Mouse (Mus musculus) stomach, postnatal 0 days (tissue): ENCODE data around the gene Babam2. TPM values are rescaled to one million over a fixed set of nuclear protein-coding genes. Genes with fewer than 3 reads are reported as not detected.

Source experiments
- ATAC-seq: fragments of 200-750 bp; cut with Nextera tagmentation; 2 replicates; pipeline ENCODE4 v1.8.0; 2017; ENCODE audit not compliant: low FRiP score, low TSS enrichment
- DNase-seq: peaks from one replicate; pipeline ENCODE4 v3.0.0-alpha.2; 2016; ENCODE audit warnings: low spot score
- H3K27ac ChIP-seq: fragments of 300-500 bp; sonication (generic); replicated peaks from 2 replicates; pipeline ENCODE4 v1.5.1; 2014; ENCODE audit warnings: mild to moderate bottlenecking, control low read depth
- H3K27me3 ChIP-seq: fragments of 300-500 bp; sonication (generic); 2 replicates; pipeline ENCODE4 v1.6.1; 2014; ENCODE audit warnings: low read length; ENCODE audit not compliant: control insufficient read depth, insufficient read depth
- H3K36me3 ChIP-seq: fragments of 300-500 bp; sonication (generic); 2 replicates; pipeline ENCODE4 v1.6.1; 2014; ENCODE audit warnings: low read length, mixed read lengths; ENCODE audit not compliant: control insufficient read depth, insufficient read depth
- H3K4me1 ChIP-seq: fragments of 300-500 bp; sonication (generic); replicated peaks from 2 replicates; pipeline ENCODE4 v1.6.1; 2014; ENCODE audit warnings: antibody characterized with exemption; ENCODE audit not compliant: control insufficient read depth, insufficient read depth
- H3K4me2 ChIP-seq: fragments of 300-500 bp; sonication (generic); replicated peaks from 2 replicates; pipeline ENCODE4 v1.6.1; 2014; ENCODE audit warnings: low read depth, mild to moderate bottlenecking, control low read depth, moderate library complexity
- H3K4me3 ChIP-seq: fragments of 300-500 bp; sonication (generic); 2 replicates; pipeline ENCODE4 v1.5.1; 2014; ENCODE audit warnings: low read depth, low read length, control low read depth
- H3K9ac ChIP-seq: fragments of 300-500 bp; sonication (generic); 2 replicates; pipeline ENCODE4 v1.6.1; 2014; ENCODE audit warnings: mild to moderate bottlenecking, low read length, control low read depth, mixed read lengths
- H3K9me3 ChIP-seq: fragments of 300-500 bp; sonication (generic); 2 replicates; pipeline ENCODE4 v1.6.1; 2016; ENCODE audit warnings: low read length; ENCODE audit not compliant: control insufficient read depth
- CTCF ChIP-seq: IDR thresholded peaks from 2 replicates; pipeline ENCODE4 v1.5.1; 2016; ENCODE audit warnings: antibody characterized with exemption, low read depth, mild to moderate bottlenecking, moderate library complexity
- EP300 ChIP-seq: optimal IDR thresholded peaks from 2 replicates; pipeline ENCODE3; 2016; ENCODE audit warnings: antibody characterized with exemption
- WGBS: fragments of 180-500 bp; shearing (Covaris S2); extraction: QIAGEN DNeasy Blood & Tissue Kit; methylation state at CpG from one replicate; pipeline ENCODE4 v1.1.7; 2014; 5-methylcytosine and 5-hydroxymethylcytosine counted together
- polyA plus RNA-seq: library from polyadenylated mRNA; unstranded; fragments of >200 nt; fragmentation: Nextera tagmentation; extraction: Ambion mirVana; gene quantifications from 2 replicates; pipeline ENCODE4 v1.2.1, GENCODE M21; 2015

Gene Babam2
- polyA plus RNA-seq, 1 experiment from 2014 or later: 44.9 TPM

GRCm38 (mm10) chr5:31882297-31882696, 184.8 kb downstream of the Babam2 start:
- H3K4me1 ChIP-seq: peaks cover 6% of the 10 kb centered on the region; the same call in 1 of the 2 replicates
- TF ChIP-seq CTCF (no peak), EP300 (peak; percentile 6)
- no peak overlapping the region for H3K4me2 ChIP-seq
- 18% methylated on average over 3 of the region's 3 CpGs for WGBS
- H3K9ac ChIP-seq: no peak overlapping the region
- no peaks in the 10 kb centered on the region for H3K27me3 ChIP-seq
- H3K4me3 ChIP-seq: no peak overlapping the region
- ATAC-seq: peak; percentile 57
- peak overlapping the region; percentile 78 for H3K27ac ChIP-seq
- H3K36me3 ChIP-seq: no peaks in the 10 kb centered on the region
- no peaks in the 10 kb centered on the region for H3K9me3 ChIP-seq
- DNase-seq: no peak

GRCm38 (mm10) chr5:31884962-31885361, 187.5 kb downstream of the Babam2 start:
- ATAC-seq (peak; percentile 68; the same call in 1 of the 2 replicates), DNase-seq (no peak)
- WGBS: 41% methylated on average over 4 of the region's 4 CpGs
- Histone ChIP-seq H3K27ac (no peak overlapping the region), H3K4me1 (peaks cover 6% of the 10 kb centered on the region; the same call in 1 of the 2 replicates), H3K36me3 (no peaks in the 10 kb centered on the region), H3K4me2 (no peak overlapping the region), H3K27me3 (no peaks in the 10 kb centered on the region), H3K9ac (no peak overlapping the region), H3K9me3 (no peaks in the 10 kb centered on the region), H3K4me3 (no peak overlapping the region)
- TF ChIP-seq EP300 (no peak), CTCF (no peak)

- 50% methylated on average over 5 of the region's 5 CpGs for WGBS
- H3K27me3 ChIP-seq: no peaks in the 10 kb centered on the region
- DNase-seq (no peak), ATAC-seq (no peak)
- no peak overlapping the region for H3K9ac ChIP-seq
- H3K4me1 ChIP-seq: peaks cover 5% of the 10 kb centered on the region; the same call in 1 of the 2 replicates
- TF ChIP-seq CTCF (no peak), EP300 (no peak)
- H3K27ac ChIP-seq: peak overlapping the region; percentile 63
- H3K9me3 ChIP-seq: no peaks in the 10 kb centered on the region
- no peak overlapping the region for H3K4me3 ChIP-seq
- H3K4me2 ChIP-seq: no peak overlapping the region
- no peaks in the 10 kb centered on the region for H3K36me3 ChIP-seq
These were observed 190.1 kb downstream of the Babam2 start for GRCm38 (mm10) chr5:31887590-31887989.

- no peak for DNase-seq
- Histone ChIP-seq H3K4me2 (no peak overlapping the region), H3K4me1 (no peaks in the 10 kb centered on the region), H3K4me3 (no peak overlapping the region), H3K9me3 (no peaks in the 10 kb centered on the region), H3K27me3 (no peaks in the 10 kb centered on the region), H3K36me3 (no peaks in the 10 kb centered on the region), H3K9ac (no peak overlapping the region), H3K27ac (peak overlapping the region; percentile 83)
- no peak for ATAC-seq
- TF ChIP-seq CTCF (no peak), EP300 (no peak)
- WGBS: 34% methylated on average over 3 of the region's 3 CpGs
These were observed 190.9 kb downstream of the Babam2 start for GRCm38 (mm10) chr5:31888341-31888740.

GRCm38 (mm10) chr5:31892631-31893030, 195.1 kb downstream of the Babam2 start:
- no peak overlapping the region for H3K4me2 ChIP-seq
- no peaks in the 10 kb centered on the region for H3K27me3 ChIP-seq
- H3K27ac ChIP-seq: no peak overlapping the region
- no peaks in the 10 kb centered on the region for H3K9me3 ChIP-seq
- WGBS: 86% methylated on average over 4 of the region's 4 CpGs
- DNase-seq (no peak), ATAC-seq (no peak)
- H3K36me3 ChIP-seq: no peaks in the 10 kb centered on the region
- no peak overlapping the region for H3K9ac ChIP-seq
- no peaks in the 10 kb centered on the region for H3K4me1 ChIP-seq
- H3K4me3 ChIP-seq: no peak overlapping the region
- TF ChIP-seq CTCF (no peak), EP300 (no peak)

GRCm38 (mm10) chr5:31899901-31900300, 202.4 kb downstream of the Babam2 start:
- Histone ChIP-seq H3K4me1 (no peaks in the 10 kb centered on the region), H3K36me3 (no peaks in the 10 kb centered on the region)

More at GRCm38 (mm10) chr5:31899901-31900300, 202.4 kb downstream of the Babam2 start:
- Histone ChIP-seq H3K4me2 (no peak overlapping the region), H3K9ac (no peak overlapping the region), H3K27ac (no peak overlapping the region), H3K27me3 (no peaks in the 10 kb centered on the region), H3K9me3 (no peaks in the 10 kb centered on the region), H3K4me3 (no peak overlapping the region)
- WGBS: 84% methylated on average over 3 of the region's 3 CpGs
- TF ChIP-seq CTCF (no peak), EP300 (no peak)
- DNase-seq (no peak), ATAC-seq (no peak)
